Mouse (Mus musculus) stomach, embryonic 14.5 days (tissue): ENCODE results near the gene CT030661.1. TPM values are rescaled to one million over a fixed set of nuclear protein-coding genes. Genes with fewer than 3 reads are reported as not detected.

Source experiments
- polyA plus RNA-seq: library from polyadenylated mRNA; unstranded; fragments of >200 nt; fragmentation: Nextera tagmentation; extraction: Ambion mirVana; gene quantifications from 2 replicates; pipeline ENCODE4 v1.2.1, GENCODE M21; 2014

The CT030661.1 gene
- polyA plus RNA-seq, 1 experiment from 2014 or later, result 15.5 TPM

Other genes starting within 250 kb of the CT030661.1 start
- gene Zfp947, start 148.6 kb downstream of the CT030661.1 start, polyA plus RNA-seq, result 4.1 and 4.5 TPM in 2 replicates
- 3.6 and 4.6 TPM in 2 replicates for gene Zfp994, start 89.2 kb downstream of the CT030661.1 start, polyA plus RNA-seq
- gene Zfp944, start 46.6 kb upstream of the CT030661.1 start, polyA plus RNA-seq, result 14.6 and 15.7 TPM in 2 replicates
- gene Zfp758, start 46.6 kb upstream of the CT030661.1 start, polyA plus RNA-seq, result 11.1 and 13.4 TPM in 2 replicates
- gene Zfp946, start 109.4 kb upstream of the CT030661.1 start, polyA plus RNA-seq, result 18.1 and 19.2 TPM in 2 replicates